Mouse (Mus musculus): ENCODE measurements around the gene Kif27. TPM values are rescaled to one million over a fixed set of nuclear protein-coding genes. Genes with fewer than 3 reads are reported as not detected.

Gene Kif27
- total and polyA plus RNA-seq, 3 experiments = 0.13 to 0.42 TPM; not detected in 1

GRCm38 (mm10) chr13:58292811-58293210 is 66.1 kb downstream of the Kif27 start:
- Histone ChIP-seq H3K27ac (ENCODE audit: control insufficient read depth, low read depth, low read length) (no peak overlapping the region), H3K36me3 (ENCODE audit: control insufficient read depth in 1 of 2, insufficient read depth in 2 of 2, low read length in 2 of 2) (peaks cover 0 to 7% of the 10 kb centered on the region in 2 experiments; a peak in 1 of 4 replicates), H3K27me3 (ENCODE audit: control insufficient read depth in 1 of 2, insufficient read depth in 2 of 2, low read length in 2 of 2) (no peaks in the 10 kb centered on the region), H3K4me3 (ENCODE audit: control insufficient read depth in 1 of 2, insufficient read depth in 1 of 2, low read depth in 2 of 2, low read length in 2 of 2) (no peak overlapping the region), H3K9ac (ENCODE audit: control insufficient read depth, low read depth, low read length, poor library complexity, severe bottlenecking) (no peak overlapping the region), H3K79me2 (ENCODE audit: control insufficient read depth, insufficient read depth, low read length, poor library complexity) (no peaks in the 10 kb centered on the region), H3K9me3 (replicated peaks; ENCODE audit: insufficient read depth, low read length) (no peaks in the 10 kb centered on the region), H3K4me1 (ENCODE audit: control insufficient read depth in 1 of 2, insufficient read depth in 2 of 2, low read length in 2 of 2) (no peaks in the 10 kb centered on the region)
- no peak for DNase-seq (ENCODE audit: low read depth, low spot score)
- TF ChIP-seq NELFE (IDR thresholded peaks at IDR 0.05; ENCODE audit: low read depth, low read length) (no peak), MAFK (IDR thresholded peaks at IDR 0.05; ENCODE audit: borderline replicate concordance, low read depth, low read length) (no peak), ELF1 (IDR thresholded peaks at IDR 0.05; ENCODE audit: low read depth, low read length) (no peak), SMC3 (IDR thresholded peaks at IDR 0.05; ENCODE audit: low read depth, low read length) (no peak), MEF2A (IDR thresholded peaks at IDR 0.05; ENCODE audit: extremely low read depth, insufficient replicate concordance, low read depth, low read length, poor library complexity, severe bottlenecking) (no peak), ZNF384 (IDR thresholded peaks at IDR 0.05; ENCODE audit: low read depth, low read length) (no peak), SIN3A (IDR thresholded peaks at IDR 0.05; ENCODE audit: low read length) (no peak), CHD1 (IDR thresholded peaks at IDR 0.05; ENCODE audit: low read depth, low read length) (no peak), TCF12 (IDR thresholded peaks at IDR 0.05; ENCODE audit: low read depth, low read length) (no peak), NRF1 (IDR thresholded peaks at IDR 0.05; ENCODE audit: insufficient read depth, low read depth, low read length, poor library complexity, severe bottlenecking) (no peak), BHLHE40 (IDR thresholded peaks at IDR 0.05; ENCODE audit: borderline replicate concordance, low read depth, low read length) (no peak), TAL1 (IDR thresholded peaks at IDR 0.05; ENCODE audit: low read length) (no peak)

GRCm38 (mm10) chr13:58289308-58289707 is 69.6 kb downstream of the Kif27 start:
- H3K4me1 ChIP-seq (ENCODE audit: control insufficient read depth in 1 of 2, insufficient read depth in 2 of 2, low read length in 2 of 2) = no peaks in the 10 kb centered on the region
- H3K9ac ChIP-seq (ENCODE audit: control insufficient read depth, low read depth, low read length, poor library complexity, severe bottlenecking) = no peak overlapping the region
- TF ChIP-seq RAD21 (IDR thresholded peaks at IDR 0.05; ENCODE audit: low read depth, low read length) (peak; percentile 58), ZC3H11A (IDR thresholded peaks at IDR 0.05; ENCODE audit: low read depth, low read length) (peak; percentile 78), MAFK (IDR thresholded peaks at IDR 0.05; ENCODE audit: borderline replicate concordance, low read depth, low read length) (no peak), GATA1 (IDR thresholded peaks at IDR 0.05; ENCODE audit: low read depth, low read length) (peak; percentile 14; the same call in 1 of the 2 replicates), TBP (IDR thresholded peaks at IDR 0.05; ENCODE audit: low read depth, low read length) (no peak), USF2 (IDR thresholded peaks at IDR 0.05; ENCODE audit: borderline replicate concordance in 1 of 2, insufficient read depth in 1 of 2, low read depth in 1 of 2, low read length in 2 of 2) (no peak), ELF1 (IDR thresholded peaks at IDR 0.05; ENCODE audit: low read depth, low read length) (no peak), JUND (IDR thresholded peaks at IDR 0.05; ENCODE audit: low read depth, low read length) (peak; percentile 54; the same call in 1 of the 2 replicates), MAZ (IDR thresholded peaks at IDR 0.05; ENCODE audit: low read depth, low read length) (no peak), MXI1 (IDR thresholded peaks at IDR 0.05; ENCODE audit: low read depth, low read length) (no peak), UBTF (IDR thresholded peaks at IDR 0.05; ENCODE audit: borderline replicate concordance, insufficient read depth, low read depth, low read length) (no peak), ZNF384 (IDR thresholded peaks at IDR 0.05; ENCODE audit: low read depth, low read length) (peak; percentile 21; the same call in 1 of the 2 replicates), SIN3A (IDR thresholded peaks at IDR 0.05; ENCODE audit: low read length) (no peak), SMC3 (IDR thresholded peaks at IDR 0.05; ENCODE audit: low read depth, low read length) (peak; percentile 83), E2F4 (IDR thresholded peaks at IDR 0.05; ENCODE audit: borderline replicate concordance, low read depth, low read length) (no peak), GABPA (IDR thresholded peaks at IDR 0.05; ENCODE audit: low read depth, low read length) (no peak), MYC (IDR thresholded peaks at IDR 0.05; ENCODE audit: low read depth, low read length) (peak; percentile 81), MYB (IDR thresholded peaks at IDR 0.05; ENCODE audit: low read depth, low read length) (no peak), BHLHE40 (IDR thresholded peaks at IDR 0.05; ENCODE audit: borderline replicate concordance, low read depth, low read length) (no peak), CTCF (IDR thresholded peaks at IDR 0.05 in 2 of 3, conservative IDR thresholded peaks at IDR 0.05 in 1 of 3; ENCODE audit: control insufficient read depth in 1 of 3, insufficient read depth in 1 of 3, low read depth in 2 of 3, low read length in 3 of 3, poor library complexity in 1 of 3, severe bottlenecking in 1 of 3) (peak; percentile 45 to 66 (median 46)), NRF1 (IDR thresholded peaks at IDR 0.05; ENCODE audit: insufficient read depth, low read depth, low read length, poor library complexity, severe bottlenecking) (no peak), NELFE (IDR thresholded peaks at IDR 0.05; ENCODE audit: low read depth, low read length) (no peak), MAX (IDR thresholded peaks at IDR 0.05; ENCODE audit: low read length) (peak; percentile 11; the same call in 1 of the 2 replicates)
- no peak overlapping the region for H3K27ac ChIP-seq (ENCODE audit: control insufficient read depth, low read depth, low read length)
- peak; percentile 57 for DNase-seq (ENCODE audit: low read depth, low spot score)
- no peaks in the 10 kb centered on the region for H3K9me3 ChIP-seq (replicated peaks; ENCODE audit: insufficient read depth, low read length)
- H3K79me2 ChIP-seq (ENCODE audit: control insufficient read depth, insufficient read depth, low read length, poor library complexity) = no peaks in the 10 kb centered on the region
- no peaks in the 10 kb centered on the region for H3K27me3 ChIP-seq (ENCODE audit: control insufficient read depth in 1 of 2, insufficient read depth in 2 of 2, low read length in 2 of 2)
- no peaks in the 10 kb centered on the region; a peak in 1 of 4 replicates for H3K36me3 ChIP-seq (ENCODE audit: control insufficient read depth in 1 of 2, insufficient read depth in 2 of 2, low read length in 2 of 2)
- H3K4me3 ChIP-seq (ENCODE audit: control insufficient read depth in 1 of 2, insufficient read depth in 1 of 2, low read depth in 2 of 2, low read length in 2 of 2) = no peak overlapping the region
